Mouse (Mus musculus) adrenal gland, adult 18-20 months (tissue): ENCODE measurements at regions not wholly inside any gene's neighbourhood (a gene's known extent, or its start where the extent isn't known, plus 50 kb on each side); places are given as distances from the start of the nearest gene placed in this dataset.

Experiments used
- DNase-seq, 2 experiments: peaks; one replicate each; pipeline ENCODE4 v3.0.0; 2021 to 2022; ENCODE audit warnings: low spot score in 2 of 2

DNA sequence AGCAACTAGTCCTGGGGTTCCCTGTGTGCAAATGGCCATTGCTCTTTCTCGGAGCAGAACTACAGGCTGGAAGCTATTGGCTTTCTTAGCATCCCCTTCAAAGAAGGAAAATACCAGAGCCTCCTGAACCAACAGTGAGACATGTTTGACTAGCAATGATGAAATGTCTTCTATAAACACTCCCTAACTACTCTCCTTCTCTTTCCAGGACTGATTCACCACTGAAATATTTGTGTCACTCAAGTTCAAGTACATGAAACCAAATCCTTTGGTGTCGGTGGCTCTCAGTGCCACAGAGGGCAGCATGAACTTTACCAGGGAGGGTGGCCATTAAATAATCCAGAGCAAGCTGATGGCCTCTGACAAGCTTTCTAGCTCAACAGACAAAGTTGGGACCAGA, 270.0 kb downstream of the Osr1 start:
- DNase-seq: no peak

- no peak for DNase-seq
Measured at GRCm38 (mm10) chr12:9847034-9847433, 277.1 kb downstream of the Osr1 start.

DNA sequence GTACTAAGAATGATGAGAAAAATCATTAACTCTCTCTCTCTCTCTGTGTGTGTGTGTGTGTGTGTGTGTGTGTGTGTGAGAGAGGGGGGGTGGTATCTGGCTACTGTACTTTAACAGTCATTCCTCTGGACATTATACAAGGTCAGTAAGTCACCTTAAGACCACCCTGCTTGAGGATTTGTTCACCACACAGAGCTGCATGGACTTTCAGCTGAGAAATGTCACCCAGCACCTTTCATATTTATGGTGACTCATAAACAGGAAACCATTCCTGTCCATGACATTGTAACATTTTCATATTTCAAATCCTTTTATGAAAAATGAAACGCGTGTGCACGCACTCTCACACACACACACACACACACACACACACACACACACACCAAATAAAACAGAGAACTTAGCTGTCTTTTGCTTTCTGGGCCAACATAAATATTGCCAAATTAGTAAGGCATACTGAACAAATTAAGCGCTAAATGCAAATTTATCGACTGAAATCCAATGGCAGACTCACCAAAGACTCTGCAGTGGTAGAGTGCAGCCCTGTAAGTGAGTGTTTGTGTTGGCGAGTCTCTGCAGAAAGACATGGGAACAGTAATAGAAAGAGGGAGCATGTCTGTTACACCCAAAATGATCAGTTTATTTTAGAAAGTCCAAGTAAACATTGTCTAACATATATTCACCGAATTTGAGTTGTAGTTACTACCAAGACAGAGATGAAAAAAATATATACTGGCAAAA, 277.7 kb downstream of the Osr1 start:
- no peak for DNase-seq

- DNase-seq: no peak
Measured at GRCm38 (mm10) chr12:9855503-9856024, 285.6 kb downstream of the Osr1 start.

- DNase-seq: no peak
Measured at GRCm38 (mm10) chr12:9856128-9856621, 286.3 kb downstream of the Osr1 start.

- no peak for DNase-seq
Measured at GRCm38 (mm10) chr12:9857990-9858389, 288.1 kb downstream of the Osr1 start.

DNA sequence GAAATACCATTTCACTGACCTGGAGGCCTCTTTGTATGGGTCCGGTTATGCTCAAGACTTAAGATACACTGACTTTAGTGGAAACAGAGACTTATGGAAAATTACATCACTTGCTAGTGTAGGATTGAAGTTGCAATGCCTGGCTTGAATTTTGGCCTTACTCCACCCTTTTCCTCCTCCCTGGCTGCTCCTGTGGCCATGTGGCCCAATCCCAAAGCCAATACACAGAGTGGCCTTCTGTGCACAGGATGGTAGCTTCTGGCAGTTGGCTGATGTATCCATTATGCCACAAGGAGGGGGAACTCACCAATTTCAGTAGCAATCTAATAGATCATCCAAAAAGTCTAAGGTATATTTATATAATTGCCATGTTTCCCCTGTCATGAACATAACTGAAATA, 292.4 kb downstream of the Osr1 start:
- DNase-seq: no peak

DNA sequence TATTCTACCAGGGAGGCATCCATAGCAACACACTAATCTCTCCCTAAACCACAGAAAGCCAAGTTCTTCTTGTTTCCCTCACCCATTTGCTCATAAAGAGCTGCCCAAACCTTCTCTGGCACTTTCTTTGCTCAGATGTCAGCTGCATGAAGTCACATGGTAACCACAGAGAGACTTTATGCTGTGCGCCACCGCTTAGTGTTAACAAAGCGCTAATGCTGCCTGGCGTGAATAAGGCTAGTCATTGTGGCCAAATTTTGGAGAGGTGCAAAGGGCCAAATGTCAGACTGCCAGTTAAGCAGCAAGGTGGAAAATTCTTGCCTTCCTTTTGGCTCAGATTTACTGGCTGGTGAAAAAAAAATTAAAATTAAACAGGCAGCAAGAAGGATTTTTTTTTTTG, 302.3 kb downstream of the Osr1 start:
- no peak for DNase-seq

DNA sequence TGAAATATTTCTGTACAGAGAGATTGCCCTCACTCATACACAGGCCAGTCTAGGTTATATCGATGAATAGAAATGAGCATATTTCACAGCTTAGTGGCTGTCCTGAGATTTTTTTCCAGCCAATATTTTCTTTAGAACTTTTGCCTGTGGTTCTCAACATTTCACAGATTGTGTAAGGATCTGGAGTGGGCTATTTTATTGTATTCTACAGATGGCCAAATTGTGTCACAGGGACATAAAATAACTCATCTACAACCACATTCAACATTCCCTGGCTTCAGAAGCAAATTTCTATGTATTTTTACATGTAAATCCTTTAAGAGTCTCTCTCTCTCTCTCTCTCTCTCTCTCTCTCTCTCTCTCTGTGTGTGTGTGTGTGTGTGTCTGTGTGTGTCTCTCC, 303.3 kb downstream of the Osr1 start:
- DNase-seq: no peak

DNA sequence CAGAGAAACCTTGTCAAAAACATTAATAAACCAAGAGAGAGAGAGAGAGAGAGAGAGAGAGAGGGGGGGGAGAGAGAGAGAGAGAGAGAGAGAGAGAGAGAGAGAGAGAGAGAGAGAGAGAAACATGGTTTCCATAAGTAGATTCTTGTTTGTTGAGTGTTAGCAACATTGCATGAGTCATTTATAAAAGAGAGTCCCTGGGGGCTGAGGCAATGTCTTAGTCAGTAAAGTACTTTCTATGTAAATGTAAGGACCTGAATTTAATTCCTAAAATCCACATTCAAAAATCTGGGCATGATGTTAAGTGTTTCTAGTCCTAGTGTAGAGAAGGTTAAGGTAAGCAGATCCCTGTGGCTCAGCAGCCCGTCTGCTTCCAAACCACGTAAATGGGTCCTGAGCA, 304.9 kb downstream of the Osr1 start:
- no peak for DNase-seq

DNA sequence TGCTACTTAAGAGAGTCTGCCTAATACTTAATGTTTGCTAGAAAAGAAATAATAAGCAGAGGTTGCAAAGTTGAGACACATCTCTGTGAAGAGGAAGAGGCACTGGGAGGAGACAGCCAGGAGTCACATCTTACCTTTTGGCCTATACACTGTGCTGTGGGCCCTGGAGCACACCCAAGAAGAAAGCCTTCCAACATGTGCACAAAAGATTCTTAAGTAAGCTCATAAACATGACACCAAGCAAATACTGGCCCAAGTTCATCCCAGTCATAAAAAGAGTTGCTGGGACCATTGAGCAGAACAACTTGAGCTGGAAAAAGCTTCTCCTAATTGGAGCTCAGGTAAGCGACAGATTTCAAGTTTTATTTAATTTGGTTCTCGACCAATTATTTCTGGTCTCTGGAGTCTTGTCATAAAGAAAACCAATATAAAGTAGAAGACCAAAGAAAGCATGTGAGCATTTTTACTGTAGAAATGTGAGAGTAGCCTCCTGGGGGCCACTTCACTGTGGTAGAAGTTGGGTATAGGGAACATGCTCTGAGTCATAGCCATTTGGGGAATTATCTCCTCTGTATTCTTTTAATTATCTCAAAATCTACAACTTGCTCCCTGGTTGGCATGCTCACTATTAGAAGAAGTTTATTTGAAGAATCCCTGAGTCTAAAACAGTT, 312.2 kb downstream of the Osr1 start:
- DNase-seq: no peak

GRCm38 (mm10) chr12:9883037-9883730, 313.3 kb downstream of the Osr1 start:
- no peak for DNase-seq

- no peak for DNase-seq
Measured at GRCm38 (mm10) chr12:9894521-9894920, 324.6 kb downstream of the Osr1 start.

GRCm38 (mm10) chr12:9897980-9898379, 328.1 kb downstream of the Osr1 start:
- DNase-seq: no peak

DNA sequence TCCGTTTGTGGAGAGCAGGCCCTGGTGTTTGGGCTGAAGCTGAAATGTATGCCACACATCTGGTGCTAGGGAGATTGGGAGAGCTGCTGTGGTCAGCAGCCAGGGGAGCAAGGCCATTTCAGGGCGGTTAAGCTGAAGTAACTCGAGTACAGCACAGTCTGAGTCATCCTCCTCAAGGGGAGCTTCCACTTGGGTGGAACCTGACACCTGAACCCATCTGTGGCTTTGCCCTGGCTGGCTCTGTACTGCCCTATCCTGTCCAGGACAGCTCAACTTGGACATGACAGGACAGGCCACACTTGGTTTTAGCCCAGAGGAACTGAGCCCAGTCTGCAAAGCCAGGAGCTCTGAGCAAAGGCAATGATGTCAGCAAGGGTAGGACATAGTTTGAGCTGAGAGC, 328.5 kb downstream of the Osr1 start:
- no peak for DNase-seq

GRCm38 (mm10) chr12:9901948-9902347, 332.0 kb downstream of the Osr1 start:
- DNase-seq: no peak

DNA sequence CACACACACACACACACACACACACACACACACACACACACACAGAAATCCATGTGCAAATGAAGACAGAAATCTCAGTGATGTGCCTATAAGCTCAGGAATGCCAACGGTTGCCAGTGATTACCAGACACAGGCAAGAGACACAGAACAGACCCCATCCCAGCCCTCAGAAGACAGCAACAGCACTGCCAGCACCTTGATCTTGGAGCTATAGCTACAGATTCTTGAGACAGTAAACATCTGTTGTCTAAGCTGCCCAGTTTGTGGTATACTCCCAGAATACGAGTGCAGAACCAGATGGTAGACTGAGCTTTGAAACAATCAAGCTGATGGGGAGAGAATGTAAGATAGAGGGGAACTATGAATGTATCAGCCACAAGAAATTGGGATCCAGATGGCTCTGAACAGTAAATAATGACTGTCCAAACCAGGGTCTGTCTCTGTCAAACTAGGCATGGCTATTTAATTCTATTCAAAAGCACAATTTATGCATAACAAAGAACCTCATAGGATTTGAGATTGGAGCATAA, 333.9 kb downstream of the Osr1 start:
- DNase-seq: no peak

DNA sequence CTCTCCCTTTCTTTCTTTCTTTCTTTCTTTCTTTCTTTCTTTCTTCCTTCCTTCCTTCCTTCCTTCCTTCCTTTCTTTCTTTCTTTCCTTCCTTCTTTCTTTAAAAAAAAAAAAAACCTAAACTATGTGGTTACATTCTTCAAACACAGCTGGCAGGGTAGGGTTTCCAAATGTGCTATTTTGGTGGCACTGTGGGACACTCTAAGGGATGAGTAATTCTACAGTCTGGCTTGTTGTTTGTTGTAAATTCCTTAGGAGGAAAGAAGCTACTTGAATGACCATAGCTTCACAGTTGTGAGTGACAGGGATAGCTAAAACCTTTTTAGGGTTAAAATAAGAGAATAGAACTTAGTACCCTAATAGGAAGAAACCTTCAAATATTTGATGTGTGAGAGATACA, 342.4 kb downstream of the Osr1 start:
- DNase-seq: no peak

GRCm38 (mm10) chr12:9915726-9916140, 345.8 kb downstream of the Osr1 start:
- no peak for DNase-seq

DNA sequence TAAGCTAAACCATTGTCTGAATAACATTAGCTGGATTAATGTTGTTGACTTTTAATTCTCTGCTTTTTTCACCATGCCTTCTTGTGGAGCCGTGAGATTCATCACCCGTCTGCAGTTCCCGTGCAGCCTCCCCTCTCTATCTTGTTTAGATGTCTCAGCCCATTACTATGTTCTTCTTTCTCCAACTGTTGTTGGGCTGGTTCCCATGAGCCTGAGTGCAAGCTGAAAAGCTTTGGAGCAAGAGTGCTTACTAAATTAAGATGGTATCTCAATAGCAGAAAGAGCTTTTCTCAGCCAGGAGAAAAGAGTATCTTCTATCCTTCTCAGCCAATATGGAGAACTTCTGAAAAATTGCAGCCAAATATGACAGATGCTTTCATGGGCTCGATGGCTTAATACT, 348.1 kb downstream of the Osr1 start:
- no peak for DNase-seq

DNA sequence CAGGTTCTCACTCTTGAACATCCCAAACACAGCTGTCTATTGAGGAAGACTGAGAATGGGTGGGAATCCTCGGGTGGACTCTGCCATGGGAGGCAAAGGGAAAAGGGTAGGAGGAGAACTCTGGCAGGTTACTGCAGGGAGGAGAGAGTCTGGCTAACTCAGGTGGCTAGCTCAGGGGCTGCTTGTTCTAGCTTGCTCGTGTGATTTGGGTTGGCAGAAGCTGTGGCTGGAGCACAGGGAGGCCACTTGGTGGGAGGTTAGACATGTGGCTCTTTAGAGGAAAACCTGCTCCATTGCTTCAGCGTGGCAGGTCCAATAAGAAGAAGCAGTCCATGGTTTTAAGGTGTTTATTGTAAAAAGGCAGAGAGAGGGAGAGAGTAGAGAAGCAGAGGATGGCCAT, 349.1 kb downstream of the Osr1 start:
- no peak for DNase-seq

GRCm38 (mm10) chr12:9919433-9919832, 349.5 kb downstream of the Osr1 start:
- DNase-seq: no peak
